Mouse (Mus musculus) hindbrain, embryonic 11.5 days (tissue): Measurements from ENCODE around the gene Ltbp4. TPM values are rescaled to one million over a fixed set of nuclear protein-coding genes. Genes with fewer than 3 reads are reported as not detected.
A peak's percentile ranks its signal among the peaks of the same experiment; 100 is the strongest.

ENCODE experiments used
- ATAC-seq: fragments of 200-750 bp; cut with Nextera tagmentation; 2 replicates; pipeline ENCODE4 v1.8.0; 2017; ENCODE audit warnings: mild to moderate bottlenecking, moderate TSS enrichment, moderate library complexity; ENCODE audit not compliant: low FRiP score
- DNase-seq: peaks from one replicate; pipeline ENCODE4 v3.0.0-alpha.2; 2015; ENCODE audit warnings: low spot score
- H3K27ac ChIP-seq: fragments of 300-500 bp; sonication (generic); 2 replicates; pipeline ENCODE4 v1.5.1; 2014; ENCODE audit warnings: mild to moderate bottlenecking, low read depth, low read length
- H3K27me3 ChIP-seq: fragments of 300-500 bp; sonication (generic); 2 replicates; pipeline ENCODE4 v1.6.1; 2014; ENCODE audit warnings: mild to moderate bottlenecking, low read length, moderate library complexity, mixed read lengths; ENCODE audit not compliant: control insufficient read depth, insufficient read depth
- H3K36me3 ChIP-seq: fragments of 300-500 bp; sonication (generic); 2 replicates; pipeline ENCODE4 v1.6.1; 2014; ENCODE audit warnings: mild to moderate bottlenecking, low read length, moderate library complexity, mixed read lengths; ENCODE audit not compliant: control insufficient read depth, insufficient read depth
- H3K4me1 ChIP-seq: fragments of 300-500 bp; sonication (generic); replicated peaks from 2 replicates; pipeline ENCODE4 v1.6.1; 2014; ENCODE audit warnings: low read length, mixed read lengths; ENCODE audit not compliant: control insufficient read depth, insufficient read depth
- H3K4me2 ChIP-seq: fragments of 300-500 bp; sonication (generic); replicated peaks from 2 replicates; pipeline ENCODE4 v1.6.1; 2014; ENCODE audit warnings: mild to moderate bottlenecking, low read depth, low read length
- H3K4me3 ChIP-seq: fragments of 300-500 bp; sonication (generic); 2 replicates; pipeline ENCODE4 v1.5.1; 2014; ENCODE audit warnings: low read depth, low read length
- H3K9ac ChIP-seq: fragments of 300-500 bp; sonication (generic); 2 replicates; pipeline ENCODE4 v1.6.1; 2014; ENCODE audit warnings: low read depth, low read length
- H3K9me3 ChIP-seq: fragments of 300-500 bp; sonication (generic); 2 replicates; pipeline ENCODE4 v1.6.1; 2016; ENCODE audit warnings: low read length; ENCODE audit not compliant: control insufficient read depth
- WGBS: fragments of 180-500 bp; shearing (Covaris S2); extraction: QIAGEN DNeasy Blood & Tissue Kit; methylation state at CpG from one replicate; pipeline ENCODE4 v1.1.7; 2014; 5-methylcytosine and 5-hydroxymethylcytosine counted together
- polyA plus RNA-seq: library from polyadenylated mRNA; unstranded; fragments of >200 nt; fragmentation: Nextera tagmentation; extraction: Ambion mirVana; gene quantifications from 2 replicates; pipeline ENCODE4 v1.2.1, GENCODE M21; 2014

The Ltbp4 gene
- polyA plus RNA-seq, 1 experiment from 2014 or later: 2.4 TPM

GRCm38 (mm10) chr7:27295956-27296355 lies 41.5 kb downstream of the Ltbp4 start:
- ATAC-seq: no peak
- WGBS: 87% methylated on average over 4 of the region's 4 CpGs

GRCm38 (mm10) chr7:27291795-27292466 lies 45.6 kb downstream of the Ltbp4 start:
- Histone ChIP-seq H3K27ac (no peak overlapping the region), H3K36me3 (no peaks in the 10 kb centered on the region), H3K9me3 (no peaks in the 10 kb centered on the region), H3K27me3 (no peaks in the 10 kb centered on the region), H3K4me2 (no peak overlapping the region), H3K4me3 (no peak overlapping the region), H3K9ac (no peak overlapping the region), H3K4me1 (no peaks in the 10 kb centered on the region)
- DNase-seq (no peak), ATAC-seq (no peak)
- WGBS: 69% methylated on average over 12 of the region's 12 CpGs

More at GRCm38 (mm10) chr7:27295956-27296355, 41.5 kb downstream of the Ltbp4 start:
- Histone ChIP-seq H3K9ac (no peak overlapping the region), H3K27ac (no peak overlapping the region), H3K27me3 (no peaks in the 10 kb centered on the region), H3K4me3 (no peak overlapping the region), H3K36me3 (no peaks in the 10 kb centered on the region), H3K4me2 (no peak overlapping the region), H3K9me3 (no peaks in the 10 kb centered on the region), H3K4me1 (no peaks in the 10 kb centered on the region)
- no peak for DNase-seq

- H3K9ac ChIP-seq: no peak overlapping the region
- no peak for ATAC-seq
- no peaks in the 10 kb centered on the region for H3K4me1 ChIP-seq
- H3K4me2 ChIP-seq: no peak overlapping the region
- 70% methylated on average over 2 of the region's 2 CpGs for WGBS
- no peak overlapping the region for H3K4me3 ChIP-seq
- DNase-seq: no peak
- no peaks in the 10 kb centered on the region for H3K27me3 ChIP-seq
- no peaks in the 10 kb centered on the region for H3K9me3 ChIP-seq
- no peaks in the 10 kb centered on the region for H3K36me3 ChIP-seq
- H3K27ac ChIP-seq: no peak overlapping the region
Measured at GRCm38 (mm10) chr7:27290555-27290954, 46.9 kb downstream of the Ltbp4 start.

- H3K36me3 ChIP-seq: no peaks in the 10 kb centered on the region
Measured at GRCm38 (mm10) chr7:27288732-27289131, 48.8 kb downstream of the Ltbp4 start.

GRCm38 (mm10) chr7:27285698-27286066 lies 51.8 kb downstream of the Ltbp4 start:
- Histone ChIP-seq H3K36me3 (no peaks in the 10 kb centered on the region), H3K9ac (no peak overlapping the region), H3K27ac (no peak overlapping the region), H3K4me2 (peak overlapping the region; percentile 17), H3K27me3 (no peaks in the 10 kb centered on the region), H3K4me1 (no peaks in the 10 kb centered on the region; the same call in 1 of the 2 replicates), H3K4me3 (no peak overlapping the region; the same call in 1 of the 2 replicates), H3K9me3 (no peaks in the 10 kb centered on the region)
- ATAC-seq (peak; percentile 79), DNase-seq (peak; percentile 80)
- WGBS: 9% methylated on average over 8 of the region's 8 CpGs

More at GRCm38 (mm10) chr7:27288732-27289131, 48.8 kb downstream of the Ltbp4 start:
- Histone ChIP-seq H3K27me3 (no peaks in the 10 kb centered on the region), H3K9ac (no peak overlapping the region), H3K4me3 (no peak overlapping the region), H3K4me2 (no peak overlapping the region), H3K9me3 (no peaks in the 10 kb centered on the region), H3K27ac (no peak overlapping the region), H3K4me1 (no peaks in the 10 kb centered on the region; the same call in 1 of the 2 replicates)
- ATAC-seq (no peak), DNase-seq (no peak)
- WGBS: 82% methylated on average over 7 of the region's 7 CpGs

- no peak overlapping the region; the same call in 1 of the 2 replicates for H3K4me3 ChIP-seq
- no peak overlapping the region for H3K27ac ChIP-seq
- no peaks in the 10 kb centered on the region for H3K9me3 ChIP-seq
- H3K4me1 ChIP-seq: no peaks in the 10 kb centered on the region; the same call in 1 of the 2 replicates
- DNase-seq (peak; percentile 59), ATAC-seq (peak; percentile 74)
- no peak overlapping the region for H3K9ac ChIP-seq
- WGBS: under 1% methylated on average over 28 of the region's 28 CpGs
- H3K36me3 ChIP-seq: no peaks in the 10 kb centered on the region
- peak overlapping the region; percentile 17 for H3K4me2 ChIP-seq
- no peaks in the 10 kb centered on the region for H3K27me3 ChIP-seq
Measured at GRCm38 (mm10) chr7:27284865-27285697, 52.4 kb downstream of the Ltbp4 start.

GRCm38 (mm10) chr7:27282225-27282624 lies 55.3 kb downstream of the Ltbp4 start:
- H3K9me3 ChIP-seq: no peaks in the 10 kb centered on the region
- H3K4me2 ChIP-seq: no peak overlapping the region
- H3K36me3 ChIP-seq: peaks cover 12% of the 10 kb centered on the region
- ATAC-seq (no peak), DNase-seq (no peak)
- H3K27ac ChIP-seq: no peak overlapping the region
- no peak overlapping the region for H3K4me3 ChIP-seq
- no peaks in the 10 kb centered on the region for H3K27me3 ChIP-seq
- no peak overlapping the region for H3K9ac ChIP-seq
- no peaks in the 10 kb centered on the region; the same call in 1 of the 2 replicates for H3K4me1 ChIP-seq
- 65% methylated on average over 4 of the region's 4 CpGs for WGBS

- 73% methylated on average over 13 of the region's 13 CpGs for WGBS
- Histone ChIP-seq H3K36me3 (peaks cover 14% of the 10 kb centered on the region), H3K9me3 (no peaks in the 10 kb centered on the region), H3K9ac (no peak overlapping the region), H3K27ac (no peak overlapping the region), H3K4me3 (no peak overlapping the region), H3K4me2 (no peak overlapping the region), H3K27me3 (no peaks in the 10 kb centered on the region), H3K4me1 (no peaks in the 10 kb centered on the region; the same call in 1 of the 2 replicates)
- ATAC-seq (no peak), DNase-seq (no peak)
Measured at GRCm38 (mm10) chr7:27281717-27282116, 55.8 kb downstream of the Ltbp4 start.
